Comparison of ENCODE assay signal across 8 mouse cellular contexts in the genomic region with DNA sequence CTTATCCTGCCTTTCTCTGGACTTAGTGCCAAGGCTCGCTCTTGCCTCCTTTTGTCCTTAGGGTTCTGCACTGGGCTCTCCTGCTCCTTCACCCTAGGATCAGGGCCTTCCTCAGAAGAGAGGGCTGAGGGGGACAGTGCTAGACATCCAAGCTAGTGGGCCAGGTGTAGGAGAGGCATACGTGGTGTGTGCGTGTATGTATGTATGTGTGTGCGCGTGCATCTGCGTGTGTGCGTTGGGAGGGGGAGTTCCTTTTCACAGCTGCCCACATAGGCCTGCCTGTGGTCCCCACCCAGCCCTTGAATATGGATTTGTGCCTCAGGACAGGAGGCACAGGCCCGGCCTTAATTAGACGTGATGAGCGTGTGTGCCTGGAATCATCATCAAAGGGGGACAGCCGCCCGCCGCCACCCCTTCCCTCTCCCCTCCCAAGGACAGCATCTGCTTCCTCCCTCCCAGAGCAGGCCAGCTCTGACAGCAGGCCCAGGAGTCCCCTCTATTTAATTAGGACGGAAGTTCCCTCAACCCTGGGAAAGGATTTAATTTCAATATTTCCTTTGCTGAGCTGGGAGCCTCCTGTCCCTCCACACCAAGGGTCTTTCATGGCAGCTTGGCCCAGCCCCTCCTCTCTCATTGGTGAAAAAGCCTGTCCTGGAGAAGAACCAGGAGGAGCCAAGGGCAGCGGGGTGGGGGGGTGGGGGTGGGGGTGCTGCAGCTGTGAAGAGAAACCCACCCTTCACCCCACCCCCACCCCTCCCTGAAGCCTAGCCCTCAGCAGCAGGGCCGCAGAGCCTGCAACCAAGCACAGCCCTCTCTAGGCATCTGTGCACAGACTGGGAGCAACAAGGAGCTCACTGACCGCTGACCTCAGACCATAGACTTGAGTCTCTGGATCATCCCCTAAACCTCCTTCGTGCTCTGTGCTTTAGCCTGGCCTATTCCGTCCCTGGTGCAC.
DNase-seq lines count a peak whose midpoint lies in the region; ATAC-seq and TF ChIP-seq lines count a peak whose summit lies in the region.

No protein-coding gene starts in this region.

- no peak overlapping the region for H3K27ac ChIP-seq in kidney, embryonic 16.5 days (ENCODE audit: low read length)
- H3K27ac ChIP-seq in forebrain, embryonic 13.5 days: peak overlapping the region; percentile 97
- H3K27ac ChIP-seq in hindbrain, postnatal 0 days: peak overlapping the region; percentile 17; the same call in 1 of the 2 replicates
- peak overlapping the region; percentile 52 for H3K27ac ChIP-seq in neural tube, embryonic 14.5 days (ENCODE audit: low read depth, low read length)

- H3K4me2 ChIP-seq in kidney, embryonic 16.5 days (replicated peaks; ENCODE audit: low read depth, low read length): no peak overlapping the region
- peak overlapping the region; percentile 24; the same call in 1 of the 2 replicates for H3K4me2 ChIP-seq in forebrain, embryonic 13.5 days
- H3K4me2 ChIP-seq in hindbrain, postnatal 0 days (ENCODE audit: low read depth, low read length): no peak overlapping the region
- no peak overlapping the region for H3K4me2 ChIP-seq in neural tube, embryonic 14.5 days (ENCODE audit: low read depth, low read length)

- H3K9me3 ChIP-seq in kidney, embryonic 16.5 days (ENCODE audit: low read length): no peaks in the 10 kb centered on the region
- H3K9me3 ChIP-seq in forebrain, embryonic 13.5 days (replicated peaks): no peaks in the 10 kb centered on the region
- H3K9me3 ChIP-seq in hindbrain, postnatal 0 days (ENCODE audit: low read length): no peaks in the 10 kb centered on the region
- H3K9me3 ChIP-seq in neural tube, embryonic 14.5 days (ENCODE audit: control insufficient read depth, low read length): no peaks in the 10 kb centered on the region

- H3K4me3 ChIP-seq in kidney, embryonic 16.5 days (ENCODE audit: low read length): no peak overlapping the region
- no peak overlapping the region for H3K4me3 ChIP-seq in forebrain, embryonic 13.5 days
- no peak overlapping the region for H3K4me3 ChIP-seq in hindbrain, postnatal 0 days (ENCODE audit: low read length)
- H3K4me3 ChIP-seq in neural tube, embryonic 14.5 days (ENCODE audit: low read depth, low read length): no peak overlapping the region

- peaks cover 67% of the 10 kb centered on the region for H3K4me1 ChIP-seq in kidney, embryonic 16.5 days (ENCODE audit: insufficient read depth, low read length)
- peaks cover 99% of the 10 kb centered on the region for H3K4me1 ChIP-seq in forebrain, embryonic 13.5 days
- peaks cover 29% of the 10 kb centered on the region for H3K4me1 ChIP-seq in hindbrain, postnatal 0 days (ENCODE audit: insufficient read depth, low read length)
- H3K4me1 ChIP-seq in neural tube, embryonic 14.5 days (ENCODE audit: control insufficient read depth, insufficient read depth, low read length): peaks cover 56% of the 10 kb centered on the region

- H3K36me3 ChIP-seq in kidney, embryonic 16.5 days (ENCODE audit: insufficient read depth, low read length): no peaks in the 10 kb centered on the region
- no peaks in the 10 kb centered on the region for H3K36me3 ChIP-seq in forebrain, embryonic 13.5 days (ENCODE audit: poor library complexity, severe bottlenecking)
- H3K36me3 ChIP-seq in hindbrain, postnatal 0 days (ENCODE audit: insufficient read depth, low read length): no peaks in the 10 kb centered on the region
- H3K36me3 ChIP-seq in neural tube, embryonic 14.5 days (ENCODE audit: control insufficient read depth, insufficient read depth, low read length): no peaks in the 10 kb centered on the region

- peaks cover 32% of the 10 kb centered on the region for H3K27me3 ChIP-seq in kidney, embryonic 16.5 days (ENCODE audit: insufficient read depth, low read length)
- no peaks in the 10 kb centered on the region for H3K27me3 ChIP-seq in forebrain, embryonic 13.5 days
- H3K27me3 ChIP-seq in hindbrain, postnatal 0 days (ENCODE audit: insufficient read depth, low read length): no peaks in the 10 kb centered on the region
- H3K27me3 ChIP-seq in neural tube, embryonic 14.5 days (ENCODE audit: control insufficient read depth, insufficient read depth, low read length): no peaks in the 10 kb centered on the region

- no peak overlapping the region; the same call in 1 of the 2 replicates for H3K9ac ChIP-seq in kidney, embryonic 16.5 days (replicated peaks; ENCODE audit: low read length)
- peak overlapping the region; percentile 56 for H3K9ac ChIP-seq in forebrain, embryonic 13.5 days
- H3K9ac ChIP-seq in hindbrain, postnatal 0 days (replicated peaks; ENCODE audit: low read length): no peak overlapping the region
- H3K9ac ChIP-seq in neural tube, embryonic 14.5 days (replicated peaks; ENCODE audit: low read depth, low read length): no peak overlapping the region

- peak; percentile 27; the same call in 1 of the 2 replicates for ATAC-seq in kidney, embryonic 16.5 days (ENCODE audit: low FRiP score, low TSS enrichment)
- ATAC-seq in forebrain, embryonic 13.5 days: peak; percentile 52
- peak; percentile 9; the same call in 1 of the 2 replicates for ATAC-seq in hindbrain, postnatal 0 days
- peak; percentile 3; the same call in 1 of the 2 replicates for ATAC-seq in neural tube, embryonic 14.5 days (ENCODE audit: low read depth)

- no peak for DNase-seq in kidney, adult 9 months
- DNase-seq in hindbrain, postnatal 0 days (ENCODE audit: low spot score): peak; percentile 62
- no peak for DNase-seq in thymus, postnatal 14 days
- DNase-seq in right cerebral cortex, postnatal 25 days: no peak
- DNase-seq in adrenal gland, adult 18-20 months (ENCODE audit: low spot score in 2 of 2): no peak

- 35% methylated on average over 19 of the region's 19 CpGs for WGBS in kidney, embryonic 16.5 days
- WGBS in forebrain, embryonic 13.5 days: 16% methylated on average over 19 of the region's 19 CpGs
- WGBS in hindbrain, postnatal 0 days: 29% methylated on average over 19 of the region's 19 CpGs
- WGBS in neural tube, embryonic 14.5 days: 16% methylated on average over 19 of the region's 19 CpGs

- no peak for TF ChIP-seq CTCF in hindbrain, postnatal 0 days (IDR thresholded peaks at IDR 0.05; ENCODE audit: low read depth)
